Mouse (Mus musculus) lung, embryonic 16.5 days (tissue): Measurements from ENCODE around the gene Adrm1. TPM values are rescaled to one million over a fixed set of nuclear protein-coding genes. Genes with fewer than 3 reads are reported as not detected.

ENCODE experiments used
- microRNA-seq: library from miRNA; unstranded; fragments of <30 nt; microRNA quantifications from one replicate; pipeline ENCODE4, GENCODE M21; 2016
- polyA plus RNA-seq: library from polyadenylated mRNA; unstranded; fragments of >200 nt; fragmentation: Nextera tagmentation; extraction: Ambion mirVana; gene quantifications from 2 replicates; pipeline ENCODE4 v1.2.1, GENCODE M21; 2015

The Adrm1 gene
- polyA plus RNA-seq, 1 experiment from 2014 or later: 173 TPM

Small RNAs within 50 kb of the gene (microRNA-seq; reads per million reads assigned to microRNA genes)
- gene Mir7005: not detected

Other genes starting within 250 kb of the Adrm1 start
- 3.0 and 3.5 TPM in 2 replicates for gene Taf4, start 194.8 kb upstream of the Adrm1 start, polyA plus RNA-seq
- gene Lsm14b, start 146.5 kb upstream of the Adrm1 start, polyA plus RNA-seq: 4.6 and 5.0 TPM in 2 replicates
- 458 and 471 TPM in 2 replicates for gene Psma7, start 129.1 kb upstream of the Adrm1 start, polyA plus RNA-seq
- gene Ss18l1, start 129.0 kb upstream of the Adrm1 start, polyA plus RNA-seq: 4.0 and 4.7 TPM in 2 replicates
- gene Mtg2, start 100.9 kb upstream of the Adrm1 start, polyA plus RNA-seq: 26.3 and 27.4 TPM in 2 replicates
- gene Hrh3, start 67.0 kb upstream of the Adrm1 start, polyA plus RNA-seq: not detected in 2 replicates
- gene Osbpl2, start 52.2 kb upstream of the Adrm1 start, polyA plus RNA-seq: 29.9 and 30.3 TPM in 2 replicates
- 102 and 112 TPM in 2 replicates for gene Lama5, start 54.4 kb downstream of the Adrm1 start, polyA plus RNA-seq
- 455 and 526 TPM in 2 replicates for gene Rps21, start 85.9 kb downstream of the Adrm1 start, polyA plus RNA-seq
- gene Cables2, start 102.0 kb downstream of the Adrm1 start, polyA plus RNA-seq: 6.3 and 8.4 TPM in 2 replicates
- 2.7 and 2.8 TPM in 2 replicates for gene Rbbp8nl, start 118.4 kb downstream of the Adrm1 start, polyA plus RNA-seq
- gene Gata5, start 163.2 kb downstream of the Adrm1 start, polyA plus RNA-seq: 23.2 and 25.3 TPM in 2 replicates